9 mouse cellular contexts compared by ENCODE assay signal in the genomic region with DNA sequence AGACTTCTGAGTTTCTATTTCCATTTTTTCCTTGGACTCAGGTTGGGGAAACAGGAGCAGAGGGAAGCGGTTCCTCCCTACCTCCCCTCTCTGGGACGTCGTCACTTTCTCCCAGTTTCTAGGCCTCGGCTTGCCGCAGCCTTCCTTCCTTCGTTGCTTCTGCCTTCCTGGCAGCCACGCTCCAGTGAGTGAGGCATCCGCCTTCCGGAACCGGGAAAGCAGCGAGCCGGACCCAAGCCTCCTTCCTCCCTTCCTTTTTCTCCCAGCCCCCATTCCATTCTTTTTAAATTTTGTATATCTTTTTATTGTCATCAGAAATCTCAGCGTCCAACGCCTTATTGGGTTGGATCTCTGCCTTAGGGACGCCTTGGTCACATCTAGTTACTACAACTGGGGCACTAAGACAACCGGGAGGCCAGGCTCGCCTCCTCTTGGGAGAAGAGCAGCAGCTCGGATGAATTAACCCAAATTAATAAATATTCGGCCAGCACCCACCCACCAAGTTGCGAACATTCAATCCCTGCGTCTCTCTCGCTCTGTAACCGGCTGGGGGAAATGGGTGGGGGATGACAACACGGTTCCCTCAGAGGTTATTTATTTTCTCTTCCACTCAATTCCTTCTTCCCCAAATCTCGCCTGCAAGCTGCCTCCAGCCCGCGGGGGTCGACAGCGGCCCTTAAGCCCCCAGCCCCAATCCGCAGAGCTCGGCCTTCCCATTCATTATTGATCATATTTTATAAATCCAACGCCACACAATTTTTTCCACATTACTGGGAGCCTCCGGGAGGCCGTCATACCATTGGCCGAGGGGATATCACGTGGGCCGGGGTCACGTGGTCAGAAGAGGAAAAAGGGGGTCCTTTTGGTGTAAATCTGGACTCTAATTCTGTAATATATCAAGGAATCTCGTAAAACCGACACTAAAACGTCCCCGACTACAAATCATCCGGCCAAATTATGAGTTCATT. TPM values are rescaled to one million over a fixed set of nuclear protein-coding genes. Genes with fewer than 3 reads are reported as not detected.
DNase-seq lines count a peak whose midpoint lies in the region; ATAC-seq lines count a peak whose summit lies in the region.
"Had no signal": no experiment of that assay in that cellular context is flagged by ENCODE, and none has a peak within 500 bp of the region (broad histone marks: within the 10 kb centered on the region; RNA-seq: fewer than 3 reads in every experiment).

A gene (plus strand): TSS at position 853 of the 968 bp plus-strand sequence.

- H3K4me2 ChIP-seq in neural tube, embryonic 13.5 days: peak within 1 kb of the TSS; percentile 96

- no peaks in the 10 kb centered on the region for H3K27me3 ChIP-seq in neural tube, embryonic 13.5 days

- peak; percentile 58 for DNase-seq in ovary, postnatal 36 days (ENCODE audit: low spot score)
- no peak for DNase-seq in ovary, adult 18-20 months (ENCODE audit: low spot score)
- no peak for DNase-seq in gonadal fat pad, adult 2 months (ENCODE audit: low read depth)
- DNase-seq in kidney, postnatal 4 days: peak; percentile 93 to 95
- DNase-seq in urinary bladder, adult 2 months (ENCODE audit: low spot score): no peak
- no peak for DNase-seq in cerebellum, adult 18-20 months

- peaks cover 43% of the 10 kb centered on the region for H3K4me1 ChIP-seq in neural tube, embryonic 13.5 days (replicated peaks)

- H3K36me3 ChIP-seq in neural tube, embryonic 13.5 days: peaks cover 7% of the 10 kb centered on the region; the same call in 1 of the 2 replicates

- peak within 1 kb of the TSS; percentile 100 for H3K27ac ChIP-seq in neural tube, embryonic 13.5 days (replicated peaks)

- peak within 1 kb of the TSS; percentile 99 for H3K4me3 ChIP-seq in neural tube, embryonic 13.5 days

- no peaks in the 10 kb centered on the region for H3K9me3 ChIP-seq in neural tube, embryonic 13.5 days

- ATAC-seq in neural tube, embryonic 13.5 days (ENCODE audit: low read depth): peak; percentile 8; the same call in 1 of the 2 replicates
- ATAC-seq in granulocyte monocyte progenitor cell, adult 5-6 weeks (replicated peaks; ENCODE audit: poor library complexity, severe bottlenecking): no peak

- peak within 1 kb of the TSS; percentile 100 for H3K9ac ChIP-seq in neural tube, embryonic 13.5 days

- WGBS in neural tube, embryonic 13.5 days: under 1% methylated on average over 42 of the region's 43 CpGs

RNA-seq across cellular contexts. Expression of the gene that starts here (rescaled TPM):
- 49.4 and 65.1 TPM in 2 replicates for polyA plus RNA-seq in gonadal fat pad, adult 2 months (2012; rRNA removed)
- 124 and 125 TPM in 2 replicates for polyA plus RNA-seq in neural tube, embryonic 13.5 days (2015; fragmentation: Nextera tagmentation; extraction: Ambion mirVana)
- 9.5 and 9.6 TPM in 2 replicates for polyA plus RNA-seq in urinary bladder, adult 2 months (2012; rRNA removed)
- total RNA-seq in granulocyte monocyte progenitor cell, adult 5-6 weeks (2014; fragmentation: Nextera tagmentation): not detected in 2 replicates
- total RNA-seq in granulocyte monocyte progenitor cell, adult 5-6 weeks (2017): not detected in 2 replicates
- total RNA-seq: neutrophil, adult 5-6 weeks had no signal

Comparison
In these comparisons a context has a peak if more than half of its experiments do, and no peak if none do; other contexts are left out.
1. DNase-seq: peak in ovary, postnatal 36 days (single experiment) and kidney, postnatal 4 days (2 of 2); none in ovary, adult 18-20 months (single experiment), gonadal fat pad, adult 2 months (single experiment), urinary bladder, adult 2 months (single experiment) and cerebellum, adult 18-20 months (0 of 2).